Mouse (Mus musculus) intestine, embryonic 16.5 days (tissue): Measurements from ENCODE around the gene Megf11. TPM values are rescaled to one million over a fixed set of nuclear protein-coding genes. Genes with fewer than 3 reads are reported as not detected.

Experiments used
- ATAC-seq: fragments of 200-750 bp; cut with Nextera tagmentation; 2 replicates; pipeline ENCODE4 v1.8.0; 2017; ENCODE audit warnings: moderate TSS enrichment, moderate library complexity
- H3K27ac ChIP-seq: fragments of 300-500 bp; sonication (generic); 2 replicates; pipeline ENCODE4 v1.5.1; 2014; ENCODE audit warnings: mild to moderate bottlenecking, low read length
- H3K27me3 ChIP-seq: fragments of 300-500 bp; sonication (generic); replicated peaks from 2 replicates; pipeline ENCODE4 v1.6.1; 2014; ENCODE audit warnings: low read length, control low read depth, mixed read lengths; ENCODE audit not compliant: control insufficient read depth, insufficient read depth
- H3K36me3 ChIP-seq: fragments of 300-500 bp; sonication (generic); 2 replicates; pipeline ENCODE4 v1.6.1; 2014; ENCODE audit warnings: low read length, control low read depth; ENCODE audit not compliant: control insufficient read depth, insufficient read depth
- H3K4me1 ChIP-seq: fragments of 300-500 bp; sonication (generic); 2 replicates; pipeline ENCODE4 v1.6.1; 2014; ENCODE audit warnings: low read length, control low read depth, mixed read lengths; ENCODE audit not compliant: control insufficient read depth, insufficient read depth
- H3K4me2 ChIP-seq: fragments of 300-500 bp; sonication (generic); 2 replicates; pipeline ENCODE4 v1.6.1; 2014; ENCODE audit warnings: low read depth, low read length, control low read depth
- H3K4me3 ChIP-seq: fragments of 300-500 bp; sonication (generic); 2 replicates; pipeline ENCODE4 v1.5.1; 2014; ENCODE audit warnings: mild to moderate bottlenecking, low read length
- H3K9ac ChIP-seq: fragments of 300-500 bp; sonication (generic); 2 replicates; pipeline ENCODE4 v1.6.1; 2014; ENCODE audit warnings: low read depth, low read length
- H3K9me3 ChIP-seq: fragments of 300-500 bp; sonication (generic); 2 replicates; pipeline ENCODE4 v1.6.1; 2016; ENCODE audit warnings: low read length, control low read depth; ENCODE audit not compliant: control insufficient read depth
- WGBS: fragments of 180-500 bp; shearing (Covaris S2); extraction: QIAGEN DNeasy Blood & Tissue Kit; methylation state at CpG from one replicate; pipeline ENCODE4 v1.1.7; 2014; 5-methylcytosine and 5-hydroxymethylcytosine counted together
- microRNA-seq: library from miRNA; unstranded; fragments of <30 nt; microRNA quantifications from one replicate; pipeline ENCODE4, GENCODE M21; 2016
- polyA plus RNA-seq: library from polyadenylated mRNA; unstranded; fragments of >200 nt; fragmentation: Nextera tagmentation; extraction: Ambion mirVana; gene quantifications from 2 replicates; pipeline ENCODE4 v1.2.1, GENCODE M21; 2015

Gene Megf11
- polyA plus RNA-seq, 1 experiment from 2014 or later = 0.76 TPM

- under 1% methylated on average over 61 of the region's 61 CpGs for WGBS
Measured at GRCm38 (mm10) chr9:64737406-64738201, 352.2 kb downstream of the Megf11 start, which contains the start of gene Rab11a. TSS of gene Rab11a (minus strand) at chr9:64737758.

GRCm38 (mm10) chr9:64739001-64739400 is 353.6 kb downstream of the Megf11 start:
- no peak overlapping the region for H3K4me2 ChIP-seq
- no peak for ATAC-seq
- H3K9me3 ChIP-seq = no peaks in the 10 kb centered on the region
- no peaks in the 10 kb centered on the region for H3K36me3 ChIP-seq
- no peaks in the 10 kb centered on the region for H3K27me3 ChIP-seq
- no peak overlapping the region for H3K4me3 ChIP-seq
- no peak overlapping the region for H3K27ac ChIP-seq
- 0 out of 2 replicates have a peak, but pooled peaks cover 4% of the 10 kb centered on the region for H3K4me1 ChIP-seq
- no peak overlapping the region for H3K9ac ChIP-seq
- 78% methylated on average over 2 of the region's 2 CpGs for WGBS

More at GRCm38 (mm10) chr9:64737406-64738201, 352.2 kb downstream of the Megf11 start, which contains the start of gene Rab11a:
- no peaks in the 10 kb centered on the region for H3K27me3 ChIP-seq
- no peaks in the 10 kb centered on the region for H3K36me3 ChIP-seq
- peak within 1 kb of the TSS; percentile 99 for H3K4me3 ChIP-seq
- ATAC-seq = peak; percentile 96
- H3K4me2 ChIP-seq = peak within 1 kb of the TSS; percentile 75
- peak within 1 kb of the TSS; percentile 95 for H3K9ac ChIP-seq
- H3K27ac ChIP-seq = peak within 1 kb of the TSS; percentile 96
- H3K9me3 ChIP-seq = no peaks in the 10 kb centered on the region
- 0 out of 2 replicates have a peak, but pooled peaks cover 4% of the 10 kb centered on the region for H3K4me1 ChIP-seq

- WGBS = 52% methylated on average over 1 of the region's 1 CpGs
- Histone ChIP-seq H3K9ac (no peak overlapping the region), H3K4me1 (no peaks in the 10 kb centered on the region), H3K27ac (no peak overlapping the region), H3K4me2 (no peak overlapping the region), H3K4me3 (no peak overlapping the region), H3K27me3 (no peaks in the 10 kb centered on the region), H3K36me3 (no peaks in the 10 kb centered on the region), H3K9me3 (no peaks in the 10 kb centered on the region)
- no peak for ATAC-seq
Measured at GRCm38 (mm10) chr9:64742453-64742852, 357.0 kb downstream of the Megf11 start.

GRCm38 (mm10) chr9:64747735-64748134 is 362.3 kb downstream of the Megf11 start:
- Histone ChIP-seq H3K27ac (no peak overlapping the region), H3K27me3 (no peaks in the 10 kb centered on the region), H3K4me1 (no peaks in the 10 kb centered on the region), H3K9me3 (no peaks in the 10 kb centered on the region), H3K9ac (no peak overlapping the region), H3K4me3 (no peak overlapping the region), H3K4me2 (no peak overlapping the region), H3K36me3 (no peaks in the 10 kb centered on the region)
- 84% methylated on average over 4 of the region's 4 CpGs for WGBS
- no peak for ATAC-seq

- ATAC-seq = no peak
- WGBS = 82% methylated on average over 6 of the region's 6 CpGs
Measured at GRCm38 (mm10) chr9:64749314-64749713, 363.9 kb downstream of the Megf11 start.

GRCm38 (mm10) chr9:64752575-64752974 is 367.1 kb downstream of the Megf11 start:
- ATAC-seq = no peak
- Histone ChIP-seq H3K4me1 (no peaks in the 10 kb centered on the region), H3K9me3 (no peaks in the 10 kb centered on the region), H3K9ac (no peak overlapping the region), H3K4me2 (no peak overlapping the region), H3K27me3 (no peaks in the 10 kb centered on the region), H3K36me3 (no peaks in the 10 kb centered on the region), H3K27ac (no peak overlapping the region), H3K4me3 (no peak overlapping the region)
- WGBS = 86% methylated on average over 5 of the region's 5 CpGs

More at GRCm38 (mm10) chr9:64749314-64749713, 363.9 kb downstream of the Megf11 start:
- H3K4me2 ChIP-seq = no peak overlapping the region
- H3K27me3 ChIP-seq = no peaks in the 10 kb centered on the region
- no peaks in the 10 kb centered on the region for H3K9me3 ChIP-seq
- no peak overlapping the region for H3K9ac ChIP-seq
- no peaks in the 10 kb centered on the region for H3K36me3 ChIP-seq
- H3K27ac ChIP-seq = no peak overlapping the region
- H3K4me1 ChIP-seq = no peaks in the 10 kb centered on the region
- H3K4me3 ChIP-seq = no peak overlapping the region

- H3K4me1 ChIP-seq = no peaks in the 10 kb centered on the region
- no peaks in the 10 kb centered on the region for H3K27me3 ChIP-seq
- ATAC-seq = no peak
- H3K9ac ChIP-seq = no peak overlapping the region
- H3K9me3 ChIP-seq = no peaks in the 10 kb centered on the region
- 81% methylated on average over 14 of the region's 14 CpGs for WGBS
- H3K36me3 ChIP-seq = no peaks in the 10 kb centered on the region
- H3K4me3 ChIP-seq = no peak overlapping the region
- no peak overlapping the region for H3K27ac ChIP-seq
- no peak overlapping the region for H3K4me2 ChIP-seq
Measured at GRCm38 (mm10) chr9:64758052-64758451, 372.6 kb downstream of the Megf11 start.

Small RNAs within 50 kb of the gene (microRNA-seq; reads per million reads assigned to microRNA genes)
- gene Gm47308 = not detected

Other genes with a start within 250 kb of the Megf11 start
- gene Zwilch, start 212.5 kb upstream of the Megf11 start, polyA plus RNA-seq = 17.3 and 22.0 TPM in 2 replicates
- 1,062 and 1,181 TPM in 2 replicates for gene Rpl4, start 212.3 kb upstream of the Megf11 start, polyA plus RNA-seq
- 36.2 and 36.5 TPM in 2 replicates for gene Snapc5, start 206.4 kb upstream of the Megf11 start, polyA plus RNA-seq
- 1.8 and 2.4 TPM in 2 replicates for gene Uchl4, start 150.4 kb upstream of the Megf11 start, polyA plus RNA-seq
- 97.4 and 104 TPM in 2 replicates for gene Map2k1, start 132.0 kb upstream of the Megf11 start, polyA plus RNA-seq
- 129 and 142 TPM in 2 replicates for gene Tipin, start 104.0 kb upstream of the Megf11 start, polyA plus RNA-seq
- 20.3 and 21.4 TPM in 2 replicates for gene Dis3l, start 44.3 kb upstream of the Megf11 start, polyA plus RNA-seq